Mouse (Mus musculus): ENCODE results near the gene Reps2. TPM values are rescaled to one million over a fixed set of nuclear protein-coding genes. Genes with fewer than 3 reads are reported as not detected.

The Reps2 gene
- polyA plus RNA-seq, 1 experiment from 2014 or later: 0.61 TPM

DNA sequence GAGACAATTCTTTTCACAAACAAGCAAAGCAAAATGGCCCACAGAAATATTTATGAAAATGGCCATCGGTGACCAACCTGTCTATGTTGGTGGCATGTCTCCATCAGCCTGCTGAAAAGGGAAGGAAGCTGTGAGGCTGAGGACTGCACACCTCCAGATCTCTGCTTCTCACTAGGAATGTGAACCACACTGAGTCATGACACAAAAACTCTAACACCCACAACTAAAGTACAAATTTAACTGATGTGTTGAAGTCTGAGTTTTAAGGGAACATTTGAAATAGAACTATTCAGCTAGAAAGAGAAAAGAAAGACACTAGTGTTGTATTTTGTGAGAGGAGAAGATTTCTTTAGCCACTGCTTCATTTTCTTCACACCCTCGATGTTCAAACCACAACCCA lies 230.3 kb downstream of the Reps2 start:
- 79% methylated on average over 2 of the region's 2 CpGs for WGBS
- no peaks in the 10 kb centered on the region for H3K4me1 ChIP-seq

DNA sequence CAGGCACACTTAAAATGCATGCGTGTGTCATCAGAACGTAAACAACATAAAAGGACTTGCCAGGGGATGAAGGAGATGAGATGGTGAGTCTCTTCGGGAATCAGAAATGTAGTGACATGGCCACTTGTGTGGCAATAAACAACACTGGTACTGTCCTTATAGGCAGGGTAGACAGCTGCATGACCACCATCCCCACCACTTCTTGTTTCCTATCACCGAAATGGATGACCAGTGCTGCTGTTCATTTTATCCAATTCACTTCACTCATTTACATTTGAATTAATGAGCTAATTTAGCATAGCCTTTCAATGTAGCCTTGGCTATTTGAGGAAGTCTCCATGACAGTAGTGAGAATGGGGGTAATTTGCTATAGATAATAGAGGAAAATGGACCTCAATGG lies 236.2 kb downstream of the Reps2 start:
- WGBS: 85% methylated on average over 4 of the region's 4 CpGs

More for the DNA sequence above, 230.3 kb downstream of the Reps2 start:
- H3K9ac ChIP-seq: no peak overlapping the region
- no peak overlapping the region for H3K27ac ChIP-seq
- no peak overlapping the region for H3K4me2 ChIP-seq
- no peak for ATAC-seq (ENCODE audit: borderline replicate concordance, extremely low read depth, low FRiP score, low TSS enrichment)
- H3K9me3 ChIP-seq: no peaks in the 10 kb centered on the region
- H3K27me3 ChIP-seq: peaks cover 5% of the 10 kb centered on the region
- H3K36me3 ChIP-seq: no peaks in the 10 kb centered on the region
- no peak overlapping the region for H3K4me3 ChIP-seq

GRCm38 (mm10) chrX:162402487-162402886 lies 241.0 kb downstream of the Reps2 start:
- H3K4me2 ChIP-seq: no peak overlapping the region
- H3K4me1 ChIP-seq: no peaks in the 10 kb centered on the region
- ATAC-seq (ENCODE audit: borderline replicate concordance, extremely low read depth, low FRiP score, low TSS enrichment): no peak
- no peak overlapping the region for H3K27ac ChIP-seq
- no peaks in the 10 kb centered on the region for H3K9me3 ChIP-seq
- no peaks in the 10 kb centered on the region for H3K36me3 ChIP-seq
- H3K4me3 ChIP-seq: no peak overlapping the region
- no peak overlapping the region for H3K9ac ChIP-seq
- 56% methylated on average over 3 of the region's 3 CpGs for WGBS
- H3K27me3 ChIP-seq: no peaks in the 10 kb centered on the region; the same call in 1 of the 2 replicates

More for the DNA sequence above, 236.2 kb downstream of the Reps2 start:
- Histone ChIP-seq H3K4me2 (no peak overlapping the region), H3K9me3 (no peaks in the 10 kb centered on the region), H3K27ac (no peak overlapping the region), H3K4me1 (no peaks in the 10 kb centered on the region), H3K4me3 (no peak overlapping the region), H3K27me3 (no peaks in the 10 kb centered on the region; the same call in 1 of the 2 replicates), H3K36me3 (no peaks in the 10 kb centered on the region), H3K9ac (no peak overlapping the region)
- no peak for ATAC-seq (ENCODE audit: borderline replicate concordance, extremely low read depth, low FRiP score, low TSS enrichment)

- H3K4me2 ChIP-seq: no peak overlapping the region
- no peaks in the 10 kb centered on the region; the same call in 1 of the 2 replicates for H3K27me3 ChIP-seq
- no peaks in the 10 kb centered on the region for H3K9me3 ChIP-seq
- no peak overlapping the region for H3K9ac ChIP-seq
- H3K27ac ChIP-seq: no peak overlapping the region
- no peaks in the 10 kb centered on the region for H3K4me1 ChIP-seq
- H3K4me3 ChIP-seq: no peak overlapping the region
- WGBS: 78% methylated on average over 1 of the region's 1 CpGs
- ATAC-seq (ENCODE audit: borderline replicate concordance, extremely low read depth, low FRiP score, low TSS enrichment): no peak
- no peaks in the 10 kb centered on the region for H3K36me3 ChIP-seq
Observed at GRCm38 (mm10) chrX:162380730-162381129, 262.7 kb downstream of the Reps2 start.

- ATAC-seq (ENCODE audit: borderline replicate concordance, extremely low read depth, low FRiP score, low TSS enrichment): peak; percentile 91
- Histone ChIP-seq H3K4me1 (no peaks in the 10 kb centered on the region), H3K9me3 (no peaks in the 10 kb centered on the region), H3K4me2 (no peak overlapping the region), H3K27ac (no peak overlapping the region), H3K9ac (no peak overlapping the region), H3K4me3 (no peak overlapping the region), H3K27me3 (no peaks in the 10 kb centered on the region; the same call in 1 of the 2 replicates), H3K36me3 (no peaks in the 10 kb centered on the region)
- WGBS: 33% methylated on average over 2 of the region's 2 CpGs
Observed at GRCm38 (mm10) chrX:162363206-162363605, 280.2 kb downstream of the Reps2 start.

Other genes starting within 250 kb of the Reps2 start
- 559 and 561 TPM in 2 replicates for gene Rbbp7, start 116.8 kb upstream of the Reps2 start, polyA plus RNA-seq (2015; fragmentation: Nextera tagmentation; extraction: Ambion mirVana)
- gene Txlng, start 185.8 kb upstream of the Reps2 start, polyA plus RNA-seq (2015; fragmentation: Nextera tagmentation; extraction: Ambion mirVana): 12.2 and 13.1 TPM in 2 replicates
- 39.9 and 41.5 TPM in 2 replicates for gene Syap1, start 244.8 kb upstream of the Reps2 start, polyA plus RNA-seq (2015; fragmentation: Nextera tagmentation; extraction: Ambion mirVana)